Mouse (Mus musculus): Measurements from ENCODE around the gene Krt79.

Gene Krt79

GRCm38 (mm10) chr15:101929666-101930065 is 10.5 kb downstream of the Krt79 start:
- peak; percentile 44 for DNase-seq

GRCm38 (mm10) chr15:101929087-101929486 is 11.0 kb downstream of the Krt79 start:
- no peak for DNase-seq

GRCm38 (mm10) chr15:101927340-101928080 is 12.6 kb downstream of the Krt79 start:
- no peak for DNase-seq

- DNase-seq: no peak
These were observed 15.1 kb downstream of the Krt79 start for GRCm38 (mm10) chr15:101925041-101925440.

GRCm38 (mm10) chr15:101924635-101925034 is 15.5 kb downstream of the Krt79 start, which contains the start of gene Krt4:
Gene Krt4, minus strand, starts transcription at chr15:101924735.
- no peak for DNase-seq

GRCm38 (mm10) chr15:101922296-101922695 is 17.8 kb downstream of the Krt79 start:
- DNase-seq: no peak

GRCm38 (mm10) chr15:101916072-101916471 is 24.1 kb downstream of the Krt79 start:
- DNase-seq: no peak

- DNase-seq: no peak
These were observed 35.3 kb downstream of the Krt79 start for GRCm38 (mm10) chr15:101904849-101905248.

- DNase-seq: peak; percentile 12
These were observed 37.7 kb downstream of the Krt79 start for GRCm38 (mm10) chr15:101902171-101903149.

GRCm38 (mm10) chr15:101895216-101895615 is 44.9 kb downstream of the Krt79 start:
- no peak for DNase-seq

- DNase-seq: no peak
These were observed 47.3 kb downstream of the Krt79 start, which contains the start of gene Krt76 for GRCm38 (mm10) chr15:101892820-101893219. Gene Krt76, minus strand, starts transcription at chr15:101892920.

GRCm38 (mm10) chr15:101879776-101880175 is 60.3 kb downstream of the Krt79 start:
- DNase-seq: peak; percentile 13
